Mouse (Mus musculus): ENCODE results near the gene Lipt2.

GRCm38 (mm10) chr7:100163506-100163905 is 4.4 kb downstream of the Lipt2 start:
- TF ChIP-seq POLR2A (IDR thresholded peaks at IDR 0.05; ENCODE audit: low read depth, low read length) (no peak), CTCF (IDR thresholded peaks at IDR 0.05; ENCODE audit: extremely low read depth, insufficient read length, insufficient replicate concordance, low read depth, low read length) (no peak)

Measured in small intestine, adult 2 months (tissue).